Mouse (Mus musculus) adrenal gland, postnatal 36 days (tissue): Measurements from ENCODE around the gene Ahdc1. TPM values are rescaled to one million over a fixed set of nuclear protein-coding genes. Genes with fewer than 3 reads are reported as not detected.
"Not testable (repeated sequence)": the region's sequence is repeated elsewhere in the genome, so short reads cannot be mapped to it uniquely, and the experiment has no call there.

Experiments used
- DNase-seq, 2 experiments: peaks; one replicate each; pipeline ENCODE4 v3.0.0; 2021; ENCODE audit warnings: mixed read lengths in 1 of 2
- total RNA-seq, 2 experiments: library from RNA; stranded (reverse); gene quantifications; 2 replicates each; pipeline ENCODE4 v1.2.3; 2021

Gene Ahdc1
- total RNA-seq, 2 experiments from 2014 or later = 63.7 to 74.1 TPM

- no peak for DNase-seq
Measured at GRCm38 (mm10) chr4:132993553-132993952, 17.5 kb upstream of the Ahdc1 start.

GRCm38 (mm10) chr4:132997469-132998237, 13.4 kb upstream of the Ahdc1 start:
- no peak for DNase-seq

GRCm38 (mm10) chr4:133002896-133003295, 8.2 kb upstream of the Ahdc1 start:
- peak in 1 of 2 experiments; percentile 53 for DNase-seq

- no peak for DNase-seq
Measured at GRCm38 (mm10) chr4:133003316-133004018, 7.6 kb upstream of the Ahdc1 start.

GRCm38 (mm10) chr4:133005233-133005632, 5.8 kb upstream of the Ahdc1 start:
- peak; percentile 64 to 76 for DNase-seq

GRCm38 (mm10) chr4:133005885-133006451, 5.1 kb upstream of the Ahdc1 start:
- DNase-seq = not testable (repeated sequence)

GRCm38 (mm10) chr4:133007513-133008380, 3.3 kb upstream of the Ahdc1 start:
- no peak for DNase-seq

GRCm38 (mm10) chr4:133009131-133009530, 1.9 kb upstream of the Ahdc1 start:
- peak; percentile 71 for DNase-seq

GRCm38 (mm10) chr4:133009676-133010075, 1.4 kb upstream of the Ahdc1 start:
- no peak for DNase-seq

- DNase-seq = peak; percentile 27 to 53
Measured at GRCm38 (mm10) chr4:133010611-133011010, 449 bp upstream of the Ahdc1 start.

- DNase-seq = peak; percentile 66 to 83
Measured at GRCm38 (mm10) chr4:133011821-133012775, 1.0 kb downstream of the Ahdc1 start.

- peak; percentile 49 to 71 for DNase-seq
Measured at GRCm38 (mm10) chr4:133012776-133013265, 1.8 kb downstream of the Ahdc1 start.

- DNase-seq = peak; percentile 73 to 79
Measured at GRCm38 (mm10) chr4:133013266-133013891, 2.3 kb downstream of the Ahdc1 start.

GRCm38 (mm10) chr4:133014088-133014487, 3.0 kb downstream of the Ahdc1 start:
- DNase-seq = peak in 1 of 2 experiments; percentile 58

- no peak for DNase-seq
Measured at GRCm38 (mm10) chr4:133014896-133015709, 4.0 kb downstream of the Ahdc1 start.

GRCm38 (mm10) chr4:133015710-133016651, 4.9 kb downstream of the Ahdc1 start:
- no peak for DNase-seq

- DNase-seq = no peak
Measured at GRCm38 (mm10) chr4:133016677-133017415, 5.8 kb downstream of the Ahdc1 start.
